Mouse (Mus musculus): ENCODE measurements around the gene Elk3.

GRCm38 (mm10) chr10:93357162-93357561 is 46.2 kb upstream of the Elk3 start:
- TF ChIP-seq POLR2A (IDR thresholded peaks at IDR 0.05; ENCODE audit: borderline replicate concordance, control insufficient read depth, low read depth, low read length) (no peak), CTCF (IDR thresholded peaks at IDR 0.05; ENCODE audit: control insufficient read depth, insufficient read depth, low read length) (no peak)
